Mouse (Mus musculus) adrenal gland, postnatal 25 days (tissue): ENCODE results near the gene Dmrt3. TPM values are rescaled to one million over a fixed set of nuclear protein-coding genes. Genes with fewer than 3 reads are reported as not detected.

Source experiments
- DNase-seq: peaks from one replicate; pipeline ENCODE4 v3.0.0; 2021; ENCODE audit warnings: mixed read lengths
- long read RNA-seq: library from polyadenylated mRNA; stranded (forward); transcript quantifications from one replicate; pipeline ENCODE4 v2.0.0, GENCODE M21; 2021
- total RNA-seq: library from RNA; stranded (reverse); gene quantifications from 2 replicates; pipeline ENCODE4 v1.2.3, GENCODE M21; 2021

Dmrt3 gene
- total RNA-seq = not detected in 2 replicates
- long read RNA-seq = 0 reads

DNA sequence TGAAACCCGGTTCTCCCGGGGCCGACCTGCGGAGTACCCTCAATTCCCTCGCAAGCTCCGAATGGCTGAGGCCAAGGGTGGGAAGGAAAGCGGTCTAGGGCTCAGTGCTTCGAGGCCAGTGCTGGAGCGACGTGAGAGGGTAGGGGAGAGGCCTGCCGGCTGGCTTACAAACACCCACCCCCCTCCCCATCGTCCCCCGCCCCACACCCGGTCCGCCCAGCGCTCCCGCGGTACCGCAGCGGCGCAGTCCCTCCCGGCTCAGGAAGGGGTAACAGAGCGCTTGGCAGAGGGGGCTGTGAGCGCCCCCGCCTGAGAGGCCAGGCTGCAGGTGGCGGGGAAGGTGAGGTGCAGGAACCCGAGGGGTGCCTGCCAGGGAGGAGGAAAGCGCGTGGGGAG lies at the start of gene Dmrt3:
Gene Dmrt3, plus strand, starts transcription at position 287 of the 396 bp plus-strand sequence.
- no peak for DNase-seq

GRCm38 (mm10) chr19:25564430-25564829 lies 45.7 kb upstream of the Dmrt3 start:
- no peak for DNase-seq

- DNase-seq = no peak
Observed at GRCm38 (mm10) chr19:25569778-25570177, 40.3 kb upstream of the Dmrt3 start.

DNA sequence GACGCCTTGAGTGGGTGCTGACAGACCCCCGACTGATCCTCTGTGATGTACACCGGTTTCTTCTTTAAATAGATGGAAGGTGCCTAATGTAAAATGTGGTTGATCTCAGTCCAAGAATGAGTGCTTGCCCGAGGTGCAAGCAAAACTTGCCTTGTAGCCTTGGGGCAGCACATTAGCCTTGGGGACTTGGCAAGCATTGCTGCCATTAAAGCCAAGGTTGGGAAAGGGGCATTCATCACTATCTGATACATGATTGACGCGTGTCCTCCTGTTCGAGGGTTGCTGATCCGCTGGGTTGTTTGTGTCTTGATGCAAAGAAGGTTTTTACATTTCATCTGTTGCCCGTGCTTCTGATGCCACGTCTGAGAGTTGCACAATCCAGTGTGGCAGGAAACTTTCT lies 35.7 kb upstream of the Dmrt3 start:
- DNase-seq = peak; percentile 16

GRCm38 (mm10) chr19:25574981-25575814 lies 34.9 kb upstream of the Dmrt3 start:
- DNase-seq = no peak

- DNase-seq = no peak
Observed at GRCm38 (mm10) chr19:25578358-25578757, 31.7 kb upstream of the Dmrt3 start.

DNA sequence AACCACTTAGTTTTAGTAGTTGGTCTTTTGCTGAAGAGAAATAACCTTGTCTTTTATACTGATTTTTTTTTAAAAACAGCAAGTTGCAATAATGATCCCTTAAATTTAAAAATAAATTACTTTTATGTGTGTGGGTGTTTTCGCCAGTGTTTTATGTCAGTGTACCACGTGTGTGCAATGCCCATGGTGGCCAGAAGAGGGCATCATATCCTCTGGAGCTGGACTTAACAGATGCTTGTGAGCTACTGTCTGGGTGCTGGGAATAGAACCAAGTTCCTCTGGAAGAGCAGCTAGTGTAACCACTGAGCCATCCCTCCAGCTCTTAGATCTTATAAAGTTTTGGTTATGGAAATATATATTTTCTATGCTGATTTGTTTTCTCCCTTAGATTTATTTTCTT lies 30.7 kb upstream of the Dmrt3 start:
- DNase-seq = no peak

DNA sequence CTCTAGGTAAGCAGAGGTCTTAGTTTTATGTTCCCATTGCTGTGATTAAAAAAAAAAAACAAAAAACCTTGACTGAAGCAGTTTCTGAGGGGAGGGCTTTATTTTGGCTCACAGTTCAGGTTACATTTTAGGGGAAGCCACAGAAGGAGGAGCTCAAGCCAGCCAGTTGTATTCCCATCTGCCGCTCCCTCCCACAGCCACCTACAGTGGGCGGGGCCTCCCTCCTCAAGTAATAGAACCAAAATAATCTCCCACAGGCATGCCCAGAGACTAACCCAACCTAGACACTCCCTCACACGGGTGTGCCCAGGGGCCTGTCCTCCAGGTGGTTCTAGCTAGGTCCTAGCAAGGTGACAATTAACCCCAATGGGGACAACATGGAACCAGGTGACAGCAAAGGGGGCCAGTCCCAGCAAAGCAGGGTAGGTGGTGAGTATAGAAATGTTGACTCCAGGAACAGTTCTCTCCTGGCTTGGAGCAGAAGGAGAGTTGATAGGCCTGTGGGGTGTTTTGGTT lies 12.3 kb upstream of the Dmrt3 start:
- no peak for DNase-seq

GRCm38 (mm10) chr19:25598626-25599025 lies 11.5 kb upstream of the Dmrt3 start:
- DNase-seq = no peak

- DNase-seq = no peak
Observed at GRCm38 (mm10) chr19:25601966-25602365, 8.1 kb upstream of the Dmrt3 start.

DNA sequence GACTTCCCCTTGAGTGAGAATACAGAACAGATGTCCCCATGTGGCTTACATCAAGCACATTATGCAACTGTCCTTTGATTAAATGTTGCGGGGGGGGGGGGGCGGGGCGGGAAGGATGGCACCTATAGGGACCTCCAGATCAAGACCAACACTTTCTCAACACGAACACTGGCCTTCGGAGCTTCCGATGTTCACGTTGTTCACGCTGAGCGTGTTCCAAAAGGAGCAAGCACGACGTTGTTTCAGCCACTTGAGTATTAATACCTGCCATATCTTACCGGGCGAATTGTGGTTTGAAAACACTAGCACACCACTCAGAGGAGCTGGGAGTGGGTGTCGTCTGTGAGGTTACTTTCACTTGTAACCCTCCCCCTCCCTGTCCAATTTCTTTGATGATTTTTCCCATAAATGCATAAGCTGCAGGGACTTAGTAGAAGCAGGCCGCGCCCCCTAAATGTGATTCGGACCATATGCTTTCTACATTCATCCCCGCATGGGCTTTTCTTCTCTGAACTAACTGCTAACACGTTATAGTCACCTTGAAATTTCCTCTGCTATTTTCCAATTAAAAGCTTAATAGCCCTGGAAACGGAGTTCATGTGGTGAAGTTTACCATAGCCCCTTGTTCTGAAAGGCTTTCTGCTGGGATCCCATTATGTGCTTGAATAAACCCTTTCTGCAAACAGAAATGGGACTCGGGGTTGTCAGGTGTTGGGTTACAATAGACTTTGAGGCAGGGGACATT lies 2.5 kb upstream of the Dmrt3 start:
- DNase-seq = no peak

GRCm38 (mm10) chr19:25608206-25608580 lies 1.9 kb upstream of the Dmrt3 start:
- no peak for DNase-seq

DNA sequence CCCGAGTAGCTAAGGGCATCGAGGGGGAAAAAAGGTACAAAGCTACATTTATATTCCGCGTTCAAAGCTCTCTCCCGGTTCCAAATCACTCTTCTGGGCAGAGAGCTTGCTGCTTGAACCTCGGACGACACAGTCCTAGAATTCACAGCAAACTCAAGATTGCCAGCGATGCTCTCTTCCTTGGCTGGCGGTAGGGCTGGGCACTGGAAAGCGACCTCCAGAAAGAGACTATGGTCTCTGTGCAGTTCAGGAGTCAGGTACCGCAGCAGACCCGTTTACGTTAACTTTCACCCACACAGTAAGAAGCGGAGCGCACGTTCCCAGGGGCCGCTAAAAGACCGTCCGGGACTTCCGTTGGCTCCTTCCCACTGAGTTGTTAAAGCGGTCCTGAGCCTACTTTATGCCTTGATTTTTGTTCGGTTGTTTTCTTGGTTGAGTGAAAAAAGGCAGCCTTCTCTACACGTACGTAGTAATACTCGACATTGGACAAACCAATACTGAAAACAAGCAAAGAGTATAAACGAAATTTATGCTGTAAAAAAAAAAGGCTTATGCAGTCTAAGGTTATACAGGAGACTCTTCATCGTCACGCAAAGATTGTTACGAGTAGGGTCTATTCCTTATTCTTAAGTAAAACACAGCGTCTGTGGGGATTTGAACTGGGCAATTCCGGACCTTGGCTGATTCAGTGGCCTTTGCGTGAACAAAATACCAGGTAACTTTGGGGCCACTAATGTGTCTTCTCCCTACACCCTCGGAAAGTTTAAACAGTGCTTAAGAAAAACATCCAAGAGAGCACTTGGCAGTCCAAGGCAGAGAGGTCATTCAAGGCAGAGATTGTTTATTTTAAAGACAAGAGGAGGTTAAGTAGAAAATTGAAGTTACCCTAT lies 895 bp upstream of the Dmrt3 start:
- no peak for DNase-seq

DNA sequence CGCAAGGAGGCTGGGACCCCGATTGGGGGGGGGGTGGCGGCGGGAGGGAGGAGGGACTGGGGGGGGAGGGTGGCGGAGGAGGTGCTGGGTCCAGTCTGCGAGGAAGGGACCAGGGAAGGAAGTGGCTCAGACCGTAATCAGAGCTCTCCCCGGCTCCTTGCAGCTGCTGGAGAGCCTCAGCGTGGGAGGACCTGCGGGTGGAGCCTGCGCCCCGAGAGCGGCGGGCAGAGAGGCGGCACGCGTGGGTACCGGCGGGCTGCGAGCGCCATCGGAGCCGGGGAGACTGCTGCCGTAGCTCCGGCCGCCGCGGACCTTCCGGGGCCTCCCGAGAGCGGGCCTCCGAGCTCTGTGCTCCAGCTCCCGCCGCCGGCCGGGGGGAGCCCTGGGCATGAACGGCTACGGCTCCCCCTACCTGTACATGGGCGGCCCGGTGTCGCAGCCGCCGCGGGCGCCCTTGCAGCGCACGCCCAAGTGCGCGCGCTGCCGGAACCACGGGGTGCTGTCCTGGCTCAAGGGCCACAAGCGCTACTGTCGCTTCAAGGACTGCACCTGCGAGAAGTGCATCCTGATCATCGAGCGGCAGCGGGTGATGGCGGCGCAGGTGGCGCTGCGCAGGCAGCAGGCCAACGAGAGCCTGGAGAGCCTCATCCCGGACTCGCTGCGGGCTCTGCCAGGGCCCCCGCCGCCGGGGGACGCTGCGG lies 460 bp downstream of the Dmrt3 start:
- DNase-seq = peak; percentile 8

DNA sequence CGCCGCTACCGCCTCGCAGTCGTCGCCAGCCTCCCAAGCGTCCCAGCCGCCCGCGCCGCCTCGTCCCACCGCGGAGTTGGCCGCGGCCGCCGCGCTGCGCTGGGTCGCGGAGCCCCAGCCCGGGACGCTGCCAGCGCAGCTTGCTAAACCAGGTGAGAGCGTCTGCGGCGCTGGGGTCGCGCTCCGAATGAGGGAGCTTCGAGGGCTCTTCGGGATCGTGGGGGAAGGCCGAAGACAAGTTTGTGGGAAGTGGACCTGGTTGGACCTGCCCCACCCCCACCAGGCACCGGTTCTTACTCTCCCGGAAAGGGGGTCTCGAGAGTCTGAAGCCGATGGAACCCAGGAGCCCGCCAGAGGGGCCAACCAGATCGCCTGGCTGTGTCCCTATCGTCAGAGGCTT lies 1.0 kb downstream of the Dmrt3 start:
- no peak for DNase-seq

DNA sequence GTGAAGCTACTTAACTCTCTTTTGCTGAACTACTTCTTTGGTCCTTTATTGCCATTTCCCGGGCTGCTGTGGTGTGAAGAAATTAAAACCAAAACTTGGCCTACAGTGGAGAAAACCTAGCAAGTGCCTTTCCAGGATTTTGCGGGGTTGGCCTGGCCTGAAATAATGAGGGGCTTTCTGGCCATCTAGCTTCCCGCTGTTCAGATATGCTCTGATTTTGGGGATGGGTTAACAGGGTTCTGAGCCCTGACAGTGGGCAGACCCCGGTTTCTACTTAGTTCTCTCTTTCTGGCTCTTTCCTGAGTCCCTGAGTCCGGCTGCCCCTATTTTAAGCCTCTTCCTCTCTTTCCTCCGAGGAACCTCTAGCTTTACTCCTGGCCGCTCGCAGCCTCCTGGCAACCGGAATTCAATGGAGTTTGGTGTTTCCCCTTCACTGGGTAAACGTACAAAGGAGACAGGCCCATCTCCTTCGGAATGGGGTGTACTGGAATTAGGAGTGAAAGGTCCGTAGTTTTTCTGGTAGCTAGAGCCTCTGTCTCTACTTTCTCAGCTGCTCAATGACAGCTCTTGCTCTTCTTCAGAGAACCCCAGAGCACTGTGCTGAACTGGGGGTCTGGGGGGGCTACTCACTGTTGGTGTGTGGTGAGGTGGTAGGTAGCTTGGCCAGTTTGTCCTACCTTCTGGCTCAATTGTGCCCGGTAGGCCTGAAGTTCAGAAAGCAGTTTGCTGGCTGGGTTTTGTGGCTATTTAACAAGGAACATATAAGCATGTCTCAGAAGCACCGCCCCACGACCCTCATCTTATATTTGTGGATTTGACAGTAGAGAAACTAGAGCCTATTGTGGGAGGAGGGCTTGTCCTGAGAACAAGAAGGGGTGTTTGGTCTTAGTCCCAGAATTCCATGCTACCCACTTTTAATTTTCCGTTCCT lies 2.0 kb downstream of the Dmrt3 start:
- no peak for DNase-seq

GRCm38 (mm10) chr19:25612806-25613295 lies 2.8 kb downstream of the Dmrt3 start:
- DNase-seq = no peak

DNA sequence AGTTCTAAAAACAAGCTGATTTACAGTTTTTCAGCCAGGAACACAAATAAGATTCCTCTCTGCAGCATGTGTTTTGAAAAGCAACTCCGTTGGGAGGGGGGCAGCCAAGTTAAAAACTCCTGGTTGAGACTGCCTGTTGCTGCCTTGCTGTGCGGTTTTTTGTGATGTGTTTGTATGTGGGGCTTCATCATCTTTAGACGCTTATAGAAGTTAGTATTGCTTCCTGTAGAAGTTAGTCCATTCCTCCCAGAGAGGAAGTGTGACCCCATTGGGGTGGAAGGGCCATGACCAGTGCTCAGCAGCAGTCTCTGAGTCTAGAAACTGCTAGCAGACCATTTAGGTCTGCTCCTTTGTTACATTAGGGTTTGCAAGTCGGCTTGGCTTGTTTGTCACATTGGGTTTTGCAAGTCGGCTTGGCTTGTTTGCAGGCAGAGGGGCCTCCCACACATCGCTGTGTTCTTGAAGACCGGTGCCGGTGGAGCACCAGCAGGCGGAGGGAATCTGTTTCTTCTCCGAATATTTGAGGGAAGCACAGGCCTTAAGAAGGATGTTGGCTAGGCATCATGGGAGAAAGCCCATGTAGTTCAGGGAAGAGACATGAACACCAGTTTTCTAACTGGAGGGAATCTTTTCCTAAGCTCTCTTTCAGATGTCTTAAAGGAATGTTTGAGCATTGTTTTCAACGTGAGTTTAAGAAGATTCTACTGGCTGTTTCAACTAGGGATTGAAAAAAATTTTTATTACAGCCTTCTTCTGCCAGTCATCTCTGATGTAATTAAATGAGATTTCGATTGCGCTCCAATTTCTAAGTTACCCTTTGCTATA lies 3.6 kb downstream of the Dmrt3 start:
- no peak for DNase-seq

- DNase-seq = no peak
Observed at GRCm38 (mm10) chr19:25615889-25616288, 5.8 kb downstream of the Dmrt3 start.
